Mouse (Mus musculus): Measurements from ENCODE around the gene Ethe1. TPM values are rescaled to one million over a fixed set of nuclear protein-coding genes. Genes with fewer than 3 reads are reported as not detected.

Gene Ethe1
- polyA plus RNA-seq, 1 experiment from 2014 or later = 18.5 TPM

GRCm38 (mm10) chr7:24644492-24644891, 57.1 kb downstream of the Ethe1 start:
- H3K9ac ChIP-seq (replicated peaks; ENCODE audit: low read length) = no peak overlapping the region
- no peak overlapping the region for H3K4me2 ChIP-seq (ENCODE audit: low read length)
- H3K27me3 ChIP-seq (ENCODE audit: control insufficient read depth, insufficient read depth, low read length) = peaks cover 9% of the 10 kb centered on the region
- H3K36me3 ChIP-seq (ENCODE audit: control insufficient read depth, insufficient read depth, low read length) = no peaks in the 10 kb centered on the region
- no peaks in the 10 kb centered on the region for H3K9me3 ChIP-seq (ENCODE audit: control insufficient read depth, low read length)
- no peak overlapping the region for H3K27ac ChIP-seq (replicated peaks; ENCODE audit: low read depth, low read length)
- WGBS = 83% methylated on average over 6 of the region's 6 CpGs
- DNase-seq = no peak
- ATAC-seq (ENCODE audit: low FRiP score, low TSS enrichment) = no peak
- H3K4me1 ChIP-seq (ENCODE audit: control insufficient read depth, insufficient read depth, low read length) = no peaks in the 10 kb centered on the region
- H3K4me3 ChIP-seq (replicated peaks; ENCODE audit: low read depth, low read length) = no peak overlapping the region

- no peak overlapping the region for H3K27ac ChIP-seq (replicated peaks; ENCODE audit: low read depth, low read length)
- DNase-seq (no peak), ATAC-seq (ENCODE audit: low FRiP score, low TSS enrichment) (no peak)
- H3K9ac ChIP-seq (replicated peaks; ENCODE audit: low read length) = no peak overlapping the region
- no peaks in the 10 kb centered on the region for H3K4me1 ChIP-seq (ENCODE audit: control insufficient read depth, insufficient read depth, low read length)
- no peaks in the 10 kb centered on the region for H3K36me3 ChIP-seq (ENCODE audit: control insufficient read depth, insufficient read depth, low read length)
- WGBS = 77% methylated on average over 7 of the region's 7 CpGs
- H3K4me2 ChIP-seq (ENCODE audit: low read length) = no peak overlapping the region
- H3K9me3 ChIP-seq (ENCODE audit: control insufficient read depth, low read length) = no peaks in the 10 kb centered on the region
- peaks cover 7% of the 10 kb centered on the region for H3K27me3 ChIP-seq (ENCODE audit: control insufficient read depth, insufficient read depth, low read length)
- no peak overlapping the region for H3K4me3 ChIP-seq (replicated peaks; ENCODE audit: low read depth, low read length)
Observed at GRCm38 (mm10) chr7:24644996-24645395, 57.7 kb downstream of the Ethe1 start.

GRCm38 (mm10) chr7:24646486-24646885, 59.1 kb downstream of the Ethe1 start:
- WGBS = 82% methylated on average over 7 of the region's 7 CpGs
- H3K36me3 ChIP-seq (ENCODE audit: control insufficient read depth, insufficient read depth, low read length) = no peaks in the 10 kb centered on the region
- H3K27ac ChIP-seq (replicated peaks; ENCODE audit: low read depth, low read length) = no peak overlapping the region
- no peak overlapping the region for H3K4me2 ChIP-seq (ENCODE audit: low read length)
- H3K9ac ChIP-seq (replicated peaks; ENCODE audit: low read length) = no peak overlapping the region
- no peaks in the 10 kb centered on the region for H3K27me3 ChIP-seq (ENCODE audit: control insufficient read depth, insufficient read depth, low read length)
- no peak for DNase-seq
- no peaks in the 10 kb centered on the region for H3K4me1 ChIP-seq (ENCODE audit: control insufficient read depth, insufficient read depth, low read length)
- H3K9me3 ChIP-seq (ENCODE audit: control insufficient read depth, low read length) = no peaks in the 10 kb centered on the region
- no peak overlapping the region for H3K4me3 ChIP-seq (replicated peaks; ENCODE audit: low read depth, low read length)
- ATAC-seq (ENCODE audit: low FRiP score, low TSS enrichment) = no peak

- H3K27me3 ChIP-seq (ENCODE audit: control insufficient read depth, insufficient read depth, low read length) = no peaks in the 10 kb centered on the region
- no peak overlapping the region for H3K27ac ChIP-seq (replicated peaks; ENCODE audit: low read depth, low read length)
- 21% methylated on average over 7 of the region's 7 CpGs for WGBS
- no peak for ATAC-seq (ENCODE audit: low FRiP score, low TSS enrichment)
- no peaks in the 10 kb centered on the region for H3K4me1 ChIP-seq (ENCODE audit: control insufficient read depth, insufficient read depth, low read length)
- no peaks in the 10 kb centered on the region for H3K36me3 ChIP-seq (ENCODE audit: control insufficient read depth, insufficient read depth, low read length)
- H3K4me3 ChIP-seq (replicated peaks; ENCODE audit: low read depth, low read length) = no peak overlapping the region
- no peaks in the 10 kb centered on the region for H3K9me3 ChIP-seq (ENCODE audit: control insufficient read depth, low read length)
- H3K9ac ChIP-seq (replicated peaks; ENCODE audit: low read length) = no peak overlapping the region
- peak; percentile 66 for DNase-seq
- H3K4me2 ChIP-seq (ENCODE audit: low read length) = no peak overlapping the region
Observed at GRCm38 (mm10) chr7:24653681-24654080, 66.3 kb downstream of the Ethe1 start.

Other genes with a start within 250 kb of the Ethe1 start
- gene Lypd5, start 238.3 kb upstream of the Ethe1 start, polyA plus RNA-seq (2014; fragmentation: Nextera tagmentation; extraction: Ambion mirVana) = not detected in 2 replicates
- gene Kcnn4, start 217.3 kb upstream of the Ethe1 start, polyA plus RNA-seq (2014; fragmentation: Nextera tagmentation; extraction: Ambion mirVana) = 0.43 and 0.45 TPM in 2 replicates
- gene Smg9, start 187.9 kb upstream of the Ethe1 start, polyA plus RNA-seq (2014; fragmentation: Nextera tagmentation; extraction: Ambion mirVana) = 32.9 and 33.3 TPM in 2 replicates
- not detected in 2 replicates for gene Irgc1, start 135.2 kb upstream of the Ethe1 start, polyA plus RNA-seq (2014; fragmentation: Nextera tagmentation; extraction: Ambion mirVana)
- 1.1 and 2.6 TPM in 2 replicates for gene Plaur, start 125.1 kb upstream of the Ethe1 start, polyA plus RNA-seq (2014; fragmentation: Nextera tagmentation; extraction: Ambion mirVana)
- gene Cadm4, start 105.5 kb upstream of the Ethe1 start, polyA plus RNA-seq (2014; fragmentation: Nextera tagmentation; extraction: Ambion mirVana) = 26.2 and 63.4 TPM in 2 replicates
- 216 and 303 TPM in 2 replicates for gene Zfp428, start 80.5 kb upstream of the Ethe1 start, polyA plus RNA-seq (2014; fragmentation: Nextera tagmentation; extraction: Ambion mirVana)
- 0.93 and 1.8 TPM in 2 replicates for gene AC161166.1, start 75.1 kb upstream of the Ethe1 start, polyA plus RNA-seq (2014; fragmentation: Nextera tagmentation; extraction: Ambion mirVana)
- 24.6 and 30.3 TPM in 2 replicates for gene Irgq, start 56.9 kb upstream of the Ethe1 start, polyA plus RNA-seq (2014; fragmentation: Nextera tagmentation; extraction: Ambion mirVana)
- gene Pinlyp, start 41.4 kb upstream of the Ethe1 start, polyA plus RNA-seq (2014; fragmentation: Nextera tagmentation; extraction: Ambion mirVana) = not detected in 2 replicates
- 55.0 and 55.8 TPM in 2 replicates for gene Xrcc1, start 41.3 kb upstream of the Ethe1 start, polyA plus RNA-seq (2014; fragmentation: Nextera tagmentation; extraction: Ambion mirVana)
- 9.2 and 12.1 TPM in 2 replicates for gene Zfp575, start 98 bp downstream of the Ethe1 start, polyA plus RNA-seq (2014; fragmentation: Nextera tagmentation; extraction: Ambion mirVana)
- gene Phldb3, start 23.2 kb downstream of the Ethe1 start, polyA plus RNA-seq (2014; fragmentation: Nextera tagmentation; extraction: Ambion mirVana) = not detected in 2 replicates
- 0.13 and 0.26 TPM in 2 replicates for gene Lypd3, start 49.0 kb downstream of the Ethe1 start, polyA plus RNA-seq (2014; fragmentation: Nextera tagmentation; extraction: Ambion mirVana)
- gene Tex101, start 89.1 kb downstream of the Ethe1 start, polyA plus RNA-seq (2014; fragmentation: Nextera tagmentation; extraction: Ambion mirVana) = not detected in 2 replicates
- not detected in 2 replicates for gene BC049730, start 121.7 kb downstream of the Ethe1 start, polyA plus RNA-seq (2014; fragmentation: Nextera tagmentation; extraction: Ambion mirVana)
- not detected in 2 replicates for gene Gm4763, start 139.4 kb downstream of the Ethe1 start, polyA plus RNA-seq (2014; fragmentation: Nextera tagmentation; extraction: Ambion mirVana)
- gene Cd177, start 172.8 kb downstream of the Ethe1 start, polyA plus RNA-seq (2014; fragmentation: Nextera tagmentation; extraction: Ambion mirVana) = 0.24 and 1.2 TPM in 2 replicates
- gene Ceacam10, start 189.7 kb downstream of the Ethe1 start, polyA plus RNA-seq (2014; fragmentation: Nextera tagmentation; extraction: Ambion mirVana) = not detected in 2 replicates

Data from midbrain, embryonic 14.5 days (tissue).